Mouse (Mus musculus): Measurements from ENCODE around the gene Cenph. TPM values are rescaled to one million over a fixed set of nuclear protein-coding genes. Genes with fewer than 3 reads are reported as not detected.
A peak's percentile ranks its signal among the peaks of the same experiment; 100 is the strongest.

Gene Cenph
- polyA plus RNA-seq, 1 experiment from 2014 or later: 11.5 TPM

DNA sequence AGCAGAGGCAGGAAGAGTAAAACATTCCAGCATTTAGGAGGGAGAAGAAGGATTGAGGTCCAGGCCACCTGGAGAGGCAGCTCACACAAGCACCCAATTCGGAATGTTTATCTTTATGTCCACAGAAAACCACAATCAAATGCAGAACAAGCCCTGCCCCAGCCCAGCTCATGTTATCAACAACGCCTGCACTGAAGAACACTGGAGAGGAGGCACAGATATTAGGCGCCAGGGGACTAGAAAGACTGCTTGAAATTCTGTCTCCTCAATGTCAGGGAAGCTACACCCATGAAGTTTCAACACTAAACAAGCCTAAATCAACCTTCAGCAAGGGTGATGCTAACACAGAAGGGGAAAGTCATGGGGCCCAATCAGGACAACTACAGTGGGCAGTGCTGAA is 1.8 kb upstream of the Cenph start:
- Histone ChIP-seq H3K9me3 (ENCODE audit: control insufficient read depth, low read length) (no peaks in the 10 kb centered on the region), H3K9ac (ENCODE audit: low read length) (no peak overlapping the region), H3K27ac (replicated peaks) (no peak overlapping the region), H3K4me3 (ENCODE audit: low read depth, low read length) (no peak overlapping the region), H3K4me1 (replicated peaks; ENCODE audit: control insufficient read depth, insufficient read depth) (0 out of 2 replicates have a peak, but pooled peaks cover 4% of the 10 kb centered on the region), H3K27me3 (ENCODE audit: control insufficient read depth, insufficient read depth, low read length) (no peaks in the 10 kb centered on the region), H3K4me2 (replicated peaks; ENCODE audit: low read depth) (no peak overlapping the region), H3K36me3 (ENCODE audit: control insufficient read depth, insufficient read depth, low read length) (no peaks in the 10 kb centered on the region)
- no peak for TF ChIP-seq CTCF (IDR thresholded peaks at IDR 0.05; ENCODE audit: low read depth)
- no peak for TF ChIP-seq EP300 (optimal IDR thresholded peaks at IDR 0.05)
- ATAC-seq (ENCODE audit: low FRiP score, low TSS enrichment): no peak
- DNase-seq (ENCODE audit: low spot score): no peak
- 70% methylated on average over 3 of the region's 3 CpGs for WGBS

DNA sequence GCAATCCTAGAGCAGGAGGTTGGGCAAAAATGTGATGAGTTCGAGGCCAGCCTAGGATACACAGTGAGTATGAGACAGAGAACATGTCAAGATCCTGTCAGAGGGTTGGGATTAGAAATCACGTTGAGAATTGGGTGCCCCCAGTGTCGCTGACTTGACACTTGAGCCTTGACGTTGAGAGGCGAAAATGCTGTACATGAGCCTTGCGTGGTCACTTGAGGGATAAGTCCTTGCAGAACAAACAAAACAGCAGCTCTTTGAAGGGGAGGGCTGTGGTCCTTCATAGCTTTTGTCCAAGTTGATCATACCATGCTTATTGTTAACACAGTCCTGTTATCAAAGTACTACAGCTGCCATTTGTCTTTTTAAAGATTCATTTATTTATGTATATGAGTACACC is 1.0 kb upstream of the Cenph start:
- no peaks in the 10 kb centered on the region for H3K36me3 ChIP-seq (ENCODE audit: control insufficient read depth, insufficient read depth, low read length)
- TF ChIP-seq CTCF (IDR thresholded peaks at IDR 0.05; ENCODE audit: low read depth) (no peak), EP300 (optimal IDR thresholded peaks at IDR 0.05) (no peak)
- no peak overlapping the region for H3K4me3 ChIP-seq (ENCODE audit: low read depth, low read length)
- ATAC-seq (ENCODE audit: low FRiP score, low TSS enrichment): no peak
- no peak overlapping the region for H3K9ac ChIP-seq (ENCODE audit: low read length)
- H3K4me2 ChIP-seq (replicated peaks; ENCODE audit: low read depth): no peak overlapping the region
- H3K9me3 ChIP-seq (ENCODE audit: control insufficient read depth, low read length): no peaks in the 10 kb centered on the region
- H3K27ac ChIP-seq (replicated peaks): no peak overlapping the region
- no peak for DNase-seq (ENCODE audit: low spot score)
- 0 out of 2 replicates have a peak, but pooled peaks cover 4% of the 10 kb centered on the region for H3K4me1 ChIP-seq (replicated peaks; ENCODE audit: control insufficient read depth, insufficient read depth)
- WGBS: 56% methylated on average over 6 of the region's 6 CpGs
- H3K27me3 ChIP-seq (ENCODE audit: control insufficient read depth, insufficient read depth, low read length): no peaks in the 10 kb centered on the region

DNA sequence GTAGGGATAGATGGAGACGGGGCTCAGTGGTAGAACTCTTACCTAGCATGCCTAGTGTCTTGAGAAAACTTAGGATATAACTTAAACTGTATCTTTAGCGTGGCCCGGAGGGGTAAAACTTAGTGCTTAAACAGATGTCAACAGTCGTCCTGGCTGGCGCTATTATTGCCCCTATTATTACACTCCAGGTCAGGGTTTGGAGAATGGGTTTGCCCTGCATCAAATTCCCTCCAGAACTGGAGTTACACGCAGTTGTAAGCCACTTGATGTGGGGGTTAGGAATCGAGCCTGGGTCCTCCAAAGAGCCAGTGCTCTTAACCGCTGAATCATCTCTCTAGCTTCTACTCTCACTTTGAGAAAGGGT is 339 bp upstream of the Cenph start:
- Histone ChIP-seq H3K27ac (replicated peaks) (no peak overlapping the region), H3K4me2 (replicated peaks; ENCODE audit: low read depth) (peak overlapping the region; percentile 97)
- ATAC-seq (ENCODE audit: low FRiP score, low TSS enrichment): 0 out of 2 replicates have a peak, but pooled peaks have one; percentile 12

DNA sequence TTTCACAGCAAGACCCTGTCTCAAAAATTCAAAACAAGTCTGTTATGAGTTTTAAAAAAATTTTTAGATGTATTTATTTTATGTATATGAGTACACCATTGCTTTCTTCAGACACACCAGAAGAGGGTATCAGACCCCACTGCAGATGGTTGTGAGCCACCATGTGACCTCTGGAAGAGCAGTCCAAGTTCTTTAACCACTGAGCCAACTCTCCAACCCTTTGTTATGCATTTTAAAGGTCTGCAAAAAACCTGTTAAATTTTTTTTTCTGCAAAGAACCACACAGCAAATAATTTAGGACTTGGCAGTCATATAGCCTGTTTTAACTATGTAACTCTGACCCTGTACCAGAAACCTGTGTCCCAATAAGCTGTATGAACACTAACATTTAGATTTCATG is 995 bp downstream of the Cenph start:
- no peak overlapping the region for H3K27ac ChIP-seq (replicated peaks)
- no peak for TF ChIP-seq CTCF (IDR thresholded peaks at IDR 0.05; ENCODE audit: low read depth)
- no peak for TF ChIP-seq EP300 (optimal IDR thresholded peaks at IDR 0.05)
- no peaks in the 10 kb centered on the region for H3K9me3 ChIP-seq (ENCODE audit: control insufficient read depth, low read length)
- H3K36me3 ChIP-seq (ENCODE audit: control insufficient read depth, insufficient read depth, low read length): peaks cover 2% of the 10 kb centered on the region; the same call in 1 of the 2 replicates
- no peak for DNase-seq (ENCODE audit: low spot score)
- peak overlapping the region; percentile 97 for H3K4me2 ChIP-seq (replicated peaks; ENCODE audit: low read depth)
- no peak overlapping the region for H3K9ac ChIP-seq (ENCODE audit: low read length)
- H3K4me3 ChIP-seq (ENCODE audit: low read depth, low read length): peak overlapping the region; percentile 69; the same call in 1 of the 2 replicates
- 0 out of 2 replicates have a peak, but pooled peaks cover 4% of the 10 kb centered on the region for H3K4me1 ChIP-seq (replicated peaks; ENCODE audit: control insufficient read depth, insufficient read depth)
- no peaks in the 10 kb centered on the region for H3K27me3 ChIP-seq (ENCODE audit: control insufficient read depth, insufficient read depth, low read length)
- no peak for ATAC-seq (ENCODE audit: low FRiP score, low TSS enrichment)

More for the DNA sequence above, 339 bp upstream of the Cenph start:
- 0 out of 2 replicates have a peak, but pooled peaks cover 4% of the 10 kb centered on the region for H3K4me1 ChIP-seq (replicated peaks; ENCODE audit: control insufficient read depth, insufficient read depth)
- no peak for DNase-seq (ENCODE audit: low spot score)
- no peaks in the 10 kb centered on the region for H3K27me3 ChIP-seq (ENCODE audit: control insufficient read depth, insufficient read depth, low read length)
- no peaks in the 10 kb centered on the region for H3K9me3 ChIP-seq (ENCODE audit: control insufficient read depth, low read length)
- whole genome bisulfite sequencing: 8% methylated on average over 8 of the region's 8 CpGs
- H3K36me3 ChIP-seq (ENCODE audit: control insufficient read depth, insufficient read depth, low read length): no peaks in the 10 kb centered on the region
- TF ChIP-seq EP300 (optimal IDR thresholded peaks at IDR 0.05) (no peak), CTCF (IDR thresholded peaks at IDR 0.05; ENCODE audit: low read depth) (no peak)
- peak overlapping the region; percentile 50; the same call in 1 of the 2 replicates for H3K9ac ChIP-seq (ENCODE audit: low read length)
- H3K4me3 ChIP-seq (ENCODE audit: low read depth, low read length): peak overlapping the region; percentile 69

DNA sequence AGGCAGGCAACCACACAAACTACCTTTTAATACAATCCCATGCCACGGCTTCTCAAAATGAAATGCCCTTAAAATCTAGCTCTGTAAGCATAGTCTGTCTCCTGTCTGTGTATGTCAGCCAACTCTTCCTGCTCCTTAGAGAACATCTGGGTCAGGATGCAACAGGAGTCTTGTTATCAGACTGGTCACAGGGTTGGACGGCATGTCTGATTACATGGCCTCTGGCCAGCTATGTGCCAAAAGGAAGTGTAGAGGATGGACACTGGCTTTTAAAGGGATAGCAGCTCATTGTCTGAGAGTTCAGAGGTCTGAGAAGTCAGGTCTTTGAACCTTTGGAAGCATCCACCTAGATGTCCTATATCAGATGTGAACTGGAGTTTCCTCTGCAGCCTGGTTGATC is 20.4 kb downstream of the Cenph start:
- 71% methylated on average over 2 of the region's 2 CpGs for WGBS
- Histone ChIP-seq H3K4me1 (replicated peaks; ENCODE audit: control insufficient read depth, insufficient read depth) (no peaks in the 10 kb centered on the region), H3K27me3 (ENCODE audit: control insufficient read depth, insufficient read depth, low read length) (no peaks in the 10 kb centered on the region), H3K27ac (replicated peaks) (no peak overlapping the region), H3K4me3 (ENCODE audit: low read depth, low read length) (no peak overlapping the region), H3K4me2 (replicated peaks; ENCODE audit: low read depth) (no peak overlapping the region), H3K36me3 (ENCODE audit: control insufficient read depth, insufficient read depth, low read length) (no peaks in the 10 kb centered on the region), H3K9ac (ENCODE audit: low read length) (no peak overlapping the region), H3K9me3 (ENCODE audit: control insufficient read depth, low read length) (no peaks in the 10 kb centered on the region)
- DNase-seq (ENCODE audit: low spot score) (no peak), ATAC-seq (ENCODE audit: low FRiP score, low TSS enrichment) (no peak)
- TF ChIP-seq CTCF (IDR thresholded peaks at IDR 0.05; ENCODE audit: low read depth): no peak
- TF ChIP-seq EP300 (optimal IDR thresholded peaks at IDR 0.05): no peak

DNA sequence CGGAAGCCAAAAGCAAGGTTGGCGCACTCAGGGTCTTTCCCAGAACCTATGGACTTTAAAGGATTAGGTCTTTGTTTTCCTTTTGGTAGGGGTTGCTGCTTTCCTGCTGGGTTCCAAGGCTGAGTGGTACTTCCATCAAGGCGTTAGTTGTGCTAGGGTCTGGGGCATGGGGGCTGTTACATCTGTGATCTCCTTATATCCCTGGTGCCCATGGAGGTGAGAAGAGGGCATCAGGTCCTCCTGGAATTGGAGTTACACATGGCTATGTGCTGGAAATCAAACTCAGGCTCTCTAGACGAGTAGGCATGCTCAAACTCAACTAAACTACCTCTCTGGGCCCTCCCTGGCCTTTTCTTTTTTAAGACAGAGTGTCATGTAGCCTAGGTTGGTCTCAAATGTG is 21.5 kb downstream of the Cenph start:
- Histone ChIP-seq H3K4me2 (replicated peaks; ENCODE audit: low read depth) (no peak overlapping the region), H3K4me1 (replicated peaks; ENCODE audit: control insufficient read depth, insufficient read depth) (no peaks in the 10 kb centered on the region), H3K4me3 (ENCODE audit: low read depth, low read length) (no peak overlapping the region), H3K36me3 (ENCODE audit: control insufficient read depth, insufficient read depth, low read length) (no peaks in the 10 kb centered on the region), H3K9me3 (ENCODE audit: control insufficient read depth, low read length) (no peaks in the 10 kb centered on the region), H3K27ac (replicated peaks) (no peak overlapping the region), H3K9ac (ENCODE audit: low read length) (no peak overlapping the region), H3K27me3 (ENCODE audit: control insufficient read depth, insufficient read depth, low read length) (no peaks in the 10 kb centered on the region)
- ATAC-seq (ENCODE audit: low FRiP score, low TSS enrichment) (no peak), DNase-seq (ENCODE audit: low spot score) (no peak)
- 59% methylated on average over 4 of the region's 4 CpGs for WGBS
- TF ChIP-seq CTCF (IDR thresholded peaks at IDR 0.05; ENCODE audit: low read depth) (no peak), EP300 (optimal IDR thresholded peaks at IDR 0.05) (no peak)
